Mouse (Mus musculus) urinary bladder, adult 2 months (tissue): ENCODE data around the gene Scn1a. TPM values are rescaled to one million over a fixed set of nuclear protein-coding genes. Genes with fewer than 3 reads are reported as not detected.

ENCODE experiments used
- DNase-seq: peaks from one replicate; pipeline ENCODE4 v3.0.0; 2022; ENCODE audit warnings: low spot score
- polyA plus RNA-seq: library from polyadenylated mRNA; depleted of rRNA; stranded (reverse); fragments of >200 nt; gene quantifications from 2 replicates; pipeline ENCODE4 v1.2.3, GENCODE M21; 2012; rRNA removed

Scn1a gene
- 0.18 TPM in 2 replicates for polyA plus RNA-seq

DNA sequence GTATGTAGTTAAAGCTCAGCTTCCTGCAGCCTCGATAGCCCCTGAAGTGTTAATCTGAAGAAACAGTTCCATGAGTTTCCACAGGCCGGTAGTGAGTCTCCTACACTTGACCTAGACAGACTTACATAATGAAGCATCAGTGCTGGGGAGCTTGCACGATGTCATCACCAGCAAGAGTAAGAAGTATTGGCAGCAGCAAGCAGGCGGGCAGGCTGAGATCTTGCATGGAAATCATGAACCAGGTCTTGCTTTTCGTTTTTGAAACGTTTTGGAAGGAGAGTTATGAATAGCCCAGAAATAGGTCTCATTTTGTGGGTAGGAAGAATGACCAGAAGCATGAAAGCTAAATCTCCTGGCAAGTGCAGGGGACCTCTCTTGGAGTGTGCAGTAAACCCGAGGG, at the start of gene Scn1a:
TSS of gene Scn1a (minus strand) at position 130 of the 400 bp plus-strand sequence.
- no peak for DNase-seq

DNA sequence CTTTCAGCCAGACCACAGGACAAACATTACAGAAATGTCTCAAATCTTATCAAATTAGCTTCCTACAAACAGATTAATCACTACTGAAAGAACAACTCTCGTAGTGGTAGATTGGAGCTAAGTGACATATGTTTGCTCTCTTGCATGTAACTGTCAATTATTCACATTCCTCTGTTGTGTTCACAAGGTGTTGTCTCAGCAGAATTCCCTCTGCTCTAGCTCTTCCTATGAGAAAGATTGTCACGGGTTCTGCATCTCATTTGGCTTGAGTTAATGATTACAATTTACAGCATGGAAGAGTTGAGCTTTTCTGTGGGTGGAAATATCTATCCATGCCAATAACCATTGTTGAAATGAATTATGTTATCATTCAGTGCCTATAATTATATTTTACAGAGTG, 37.8 kb upstream of the Scn1a start:
- DNase-seq, result no peak

DNA sequence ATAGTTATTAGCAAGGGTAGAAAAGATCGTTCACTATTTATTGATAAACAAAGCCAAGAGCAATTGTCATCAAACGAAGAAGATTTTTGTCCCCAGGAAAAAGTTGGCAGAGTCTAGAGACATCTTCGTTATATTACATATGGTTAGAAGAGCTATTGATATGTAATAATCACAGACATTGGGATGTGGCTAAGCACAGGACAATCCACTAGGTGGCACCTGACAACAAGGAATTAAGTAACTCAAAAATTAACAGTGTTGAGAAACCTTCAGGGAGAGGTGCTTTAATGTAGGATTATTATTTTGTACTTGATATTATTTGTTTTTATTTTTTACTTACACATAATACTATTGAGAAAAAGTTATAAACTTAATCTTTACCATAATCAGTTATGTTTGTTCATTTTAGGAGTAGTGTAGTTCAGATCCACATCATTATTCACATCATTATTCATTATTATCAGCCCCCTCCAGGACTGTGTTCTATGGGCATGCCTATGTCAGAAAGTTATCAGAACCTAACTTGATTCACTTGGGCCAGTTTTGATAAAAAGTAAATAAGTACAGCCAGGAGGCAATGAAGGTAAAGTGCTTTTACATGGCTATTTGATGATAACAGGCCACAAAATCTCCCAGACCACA, 32.7 kb upstream of the Scn1a start:
- DNase-seq, result no peak

DNA sequence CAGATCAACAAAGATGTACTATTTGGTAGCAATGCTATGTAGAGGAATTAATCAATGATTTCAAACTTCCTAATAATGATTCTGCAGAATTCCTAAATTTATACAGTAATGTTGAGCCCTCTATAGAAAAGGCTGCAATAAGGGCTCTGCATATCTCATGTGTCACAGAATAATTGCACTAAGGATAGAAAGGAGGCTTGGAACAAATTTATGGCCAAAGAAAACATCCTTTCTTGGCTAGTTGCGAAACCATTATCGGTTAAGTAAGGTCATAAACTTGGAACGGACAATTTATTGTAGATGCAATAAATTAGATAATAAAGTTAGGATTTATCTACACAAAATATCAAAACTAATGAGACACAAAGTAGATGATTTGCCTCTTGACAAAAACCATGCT, 24.8 kb upstream of the Scn1a start:
- DNase-seq, result no peak

DNA sequence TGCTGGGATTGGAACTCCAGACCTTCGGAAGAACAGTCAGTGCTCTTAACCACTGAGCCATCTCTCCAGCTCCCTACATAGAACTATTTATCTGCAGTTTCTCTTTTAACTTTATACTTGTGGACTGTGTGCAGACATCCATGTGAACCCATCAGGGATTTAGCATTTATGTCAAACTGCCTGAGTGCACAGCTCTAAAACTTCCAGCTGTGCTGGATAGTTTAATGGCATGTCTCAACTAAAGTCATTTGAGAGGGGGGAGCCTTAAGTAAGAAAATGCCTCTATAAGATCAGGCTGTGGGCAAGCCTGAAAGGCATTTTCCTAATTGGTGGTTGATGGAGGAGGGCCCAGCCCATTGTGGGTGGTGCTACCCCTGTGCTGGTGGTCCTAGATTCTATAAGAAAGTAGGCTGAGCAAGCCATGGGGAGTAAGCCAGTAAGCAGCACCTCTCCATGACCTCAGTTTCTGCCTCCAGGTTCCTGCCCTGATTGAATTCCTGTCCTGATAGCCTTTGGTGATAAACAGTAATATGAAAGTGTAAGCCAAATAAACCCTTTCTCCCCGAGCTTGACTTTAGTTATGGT, 24.3 kb upstream of the Scn1a start:
- DNase-seq, result no peak

DNA sequence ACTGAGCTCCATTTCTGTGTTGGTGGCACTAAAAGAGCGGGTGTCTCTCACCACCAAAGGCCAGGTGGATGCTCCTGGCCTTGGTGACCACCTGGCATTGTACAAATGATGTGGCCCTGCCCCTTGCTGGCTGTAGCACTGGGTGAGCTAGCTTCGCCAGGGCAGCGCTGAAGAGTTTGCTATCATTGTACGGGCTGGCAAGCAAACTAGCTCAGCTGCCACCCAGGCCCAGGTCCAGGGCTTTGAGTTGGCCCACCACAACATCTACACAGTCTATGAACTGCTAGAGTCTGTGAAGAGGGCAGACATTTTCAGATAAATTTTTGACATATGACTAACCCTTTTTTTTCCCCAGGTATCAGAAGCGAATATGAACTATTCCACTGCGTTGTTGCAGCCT, 23.3 kb upstream of the Scn1a start:
- DNase-seq, result no peak

DNA sequence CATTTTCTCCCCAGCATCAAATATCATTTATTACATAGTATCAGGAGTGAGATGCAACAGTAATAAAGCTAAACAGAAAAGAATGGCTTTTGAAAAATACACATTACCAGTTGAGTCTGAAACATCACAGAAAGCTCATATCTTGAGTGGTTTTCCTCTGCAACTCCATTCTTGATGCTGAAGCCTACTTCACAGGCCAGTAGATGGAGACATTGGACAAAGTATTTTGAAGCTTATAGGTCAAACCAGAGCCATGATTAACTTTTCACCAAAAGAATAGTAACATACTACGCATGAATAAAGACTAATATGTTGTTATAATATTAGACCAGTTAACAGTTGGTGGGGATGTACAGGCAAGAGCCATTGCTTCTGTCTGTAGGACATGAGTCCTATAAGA, 21.8 kb upstream of the Scn1a start:
- no peak for DNase-seq

DNA sequence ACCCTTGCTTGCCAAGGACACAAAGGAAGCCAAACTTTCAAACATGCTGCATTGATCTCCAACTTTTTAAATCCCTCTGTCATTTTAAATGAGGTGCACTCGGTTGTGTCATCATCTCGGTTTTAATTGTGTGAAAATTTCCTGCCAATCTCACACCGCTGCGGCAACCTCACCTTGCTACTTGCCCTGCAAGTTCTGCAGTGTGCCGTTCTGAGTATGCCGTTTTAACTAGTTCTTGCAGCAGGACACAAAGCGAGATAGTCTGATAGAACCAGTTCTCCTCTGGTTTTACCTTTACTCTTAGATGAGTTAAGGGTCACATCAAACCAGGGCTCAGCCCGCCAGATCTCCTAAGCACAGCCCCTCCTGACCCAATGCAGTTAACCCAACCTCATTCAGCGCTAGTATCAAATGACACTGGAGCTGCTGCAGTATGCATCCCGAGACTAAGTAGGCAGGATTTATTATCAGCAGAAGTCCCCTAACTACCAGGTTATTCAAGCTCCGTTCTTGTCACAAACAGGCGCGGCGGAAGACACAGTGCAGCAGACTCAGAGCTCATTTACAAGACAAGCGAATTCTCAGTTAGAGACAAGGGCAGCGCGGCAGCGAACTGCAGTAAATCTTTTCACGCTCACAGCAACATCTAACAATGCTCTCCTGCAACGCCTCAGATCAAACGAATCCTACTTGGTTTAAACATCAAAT, 722 bp downstream of the Scn1a start:
- DNase-seq, result no peak

DNA sequence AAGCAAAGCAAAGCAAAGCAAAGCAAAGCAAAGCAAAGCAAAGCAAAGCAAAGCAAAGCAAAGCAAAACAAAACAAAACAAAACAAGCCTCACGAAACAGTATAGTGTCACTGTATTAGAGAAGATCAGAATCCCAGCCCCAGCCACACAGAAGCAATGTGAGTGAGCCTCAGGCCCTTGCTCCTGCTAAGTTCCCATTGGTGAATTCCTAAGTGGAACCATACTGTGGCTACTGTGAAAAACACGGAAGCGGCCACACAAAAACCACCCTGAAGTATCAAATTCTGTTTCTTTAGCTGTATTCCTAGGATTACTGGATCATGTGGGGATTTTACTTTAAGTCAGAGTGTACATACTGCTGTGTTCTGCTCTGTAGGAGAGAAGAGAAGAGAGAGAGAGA, 4.4 kb downstream of the Scn1a start:
- DNase-seq, result no peak

DNA sequence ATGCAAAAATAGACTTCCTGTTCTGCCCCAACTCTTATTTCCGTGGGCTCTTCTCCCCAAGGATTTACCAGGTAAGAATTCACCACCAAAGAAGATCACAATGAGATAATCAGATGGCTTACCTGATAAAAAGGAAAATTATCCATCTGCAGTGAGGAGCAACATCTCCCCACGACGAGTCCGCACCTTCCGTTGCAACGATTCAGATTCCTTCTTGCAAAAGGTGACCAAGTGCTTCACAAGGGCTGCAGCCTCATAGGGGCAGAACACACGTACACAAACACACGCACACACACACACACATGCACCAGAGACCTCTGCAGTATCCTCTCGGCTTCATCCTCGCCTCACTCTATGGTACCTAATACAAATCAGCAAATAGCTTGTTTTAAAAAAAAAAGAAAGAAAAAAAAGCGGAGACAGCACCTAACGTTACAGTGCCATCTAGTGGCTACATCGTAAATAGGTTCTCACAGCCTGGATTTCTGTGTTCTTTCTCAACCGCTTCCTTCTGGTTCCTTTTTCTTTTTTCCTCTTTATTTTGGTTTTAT, 30.8 kb downstream of the Scn1a start:
- no peak for DNase-seq

DNA sequence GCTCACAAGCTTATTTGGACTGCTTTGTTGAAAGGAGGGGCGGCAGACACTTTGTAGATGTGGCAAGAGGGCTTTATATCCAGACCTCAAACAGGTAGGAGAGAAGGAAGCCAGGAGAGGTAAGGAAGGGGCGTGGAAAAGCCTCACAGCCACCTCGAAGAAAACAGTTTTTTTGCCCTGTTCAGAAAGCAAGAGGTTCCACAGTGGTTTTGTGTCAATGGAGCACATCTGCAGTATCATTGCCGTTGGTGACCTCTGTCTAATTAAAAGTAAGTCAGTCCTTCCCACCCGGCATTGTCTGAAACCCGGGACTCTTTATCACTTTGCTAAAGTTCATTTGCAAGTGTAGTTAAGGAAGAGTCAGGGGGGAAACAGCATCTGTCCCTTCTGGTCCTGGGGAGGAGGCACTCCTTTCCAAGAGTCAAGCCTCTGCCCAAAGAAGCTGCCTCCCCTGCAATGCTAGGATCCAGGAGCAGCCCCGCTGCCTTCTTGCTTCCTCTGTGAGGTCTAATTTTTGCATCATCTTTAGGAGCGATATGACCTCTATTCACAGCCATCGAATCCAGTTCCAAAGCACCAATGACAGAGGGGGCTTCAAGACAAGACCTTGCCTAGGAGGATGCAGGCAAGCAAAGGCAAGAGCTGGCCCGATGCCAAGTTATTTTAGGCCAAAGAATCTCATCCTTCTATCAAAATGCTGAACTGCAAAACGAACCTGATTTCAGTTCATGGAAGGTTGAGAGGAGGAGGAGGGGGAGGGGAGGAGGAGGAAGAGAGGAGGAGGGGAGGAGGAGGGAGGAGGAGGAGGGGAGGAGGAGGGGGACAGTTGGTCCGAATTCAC, 31.5 kb downstream of the Scn1a start:
- DNase-seq, result no peak

DNA sequence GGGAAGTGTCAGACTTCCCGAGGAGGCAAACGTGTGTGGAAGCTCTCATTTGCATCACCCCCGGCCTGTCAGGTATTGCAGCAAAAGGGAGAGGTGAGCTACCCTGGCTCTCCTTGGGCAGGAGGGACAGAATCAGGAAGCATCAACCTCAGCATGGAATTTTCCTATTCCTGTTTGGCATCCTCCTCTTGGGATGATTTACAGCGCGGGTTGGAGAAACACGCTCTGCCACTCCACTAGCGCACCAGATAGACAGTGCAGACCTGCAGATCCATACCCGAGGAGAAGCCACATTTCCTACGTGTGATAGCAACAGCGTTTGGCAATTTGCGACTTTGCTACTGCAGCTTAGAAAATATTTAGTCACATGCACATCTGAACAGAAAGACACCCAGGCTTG, 32.2 kb downstream of the Scn1a start:
- DNase-seq, result no peak

DNA sequence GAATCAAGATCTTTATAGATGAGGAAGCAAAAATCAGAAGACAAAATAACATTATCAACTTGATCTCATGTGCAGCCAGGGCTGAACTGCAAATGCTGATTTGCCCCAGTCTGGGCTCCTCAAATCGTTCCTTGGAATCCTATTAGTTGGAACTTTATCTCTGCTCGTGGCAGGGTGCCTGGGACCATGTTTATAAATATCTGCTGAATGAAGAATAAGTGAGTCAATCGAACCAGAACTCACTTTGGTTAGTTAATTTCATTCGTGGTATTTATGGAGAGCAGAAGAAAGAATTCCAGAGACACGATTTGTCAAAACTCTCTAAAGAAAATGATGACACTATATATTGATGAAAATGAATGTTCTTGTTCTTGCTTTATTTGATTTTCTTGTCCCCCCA, 48.1 kb downstream of the Scn1a start:
- no peak for DNase-seq

DNA sequence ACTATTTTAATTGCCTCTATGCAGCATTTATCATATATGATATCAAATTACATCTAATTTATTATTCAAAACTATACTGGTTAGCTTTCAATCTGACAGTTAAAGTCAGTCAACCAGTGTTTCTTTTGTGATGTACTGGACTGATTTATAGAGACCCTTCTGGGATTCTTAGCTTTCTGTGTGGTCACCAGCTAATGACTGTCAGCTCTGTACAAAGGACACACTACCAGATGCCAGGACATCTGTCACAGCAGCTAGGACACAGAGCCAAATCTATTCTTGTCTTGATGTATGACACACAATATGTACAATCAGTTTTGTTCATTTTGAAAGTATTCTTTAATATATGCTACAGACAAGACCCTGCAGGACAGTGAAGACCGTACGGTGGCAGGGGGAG, 72.7 kb downstream of the Scn1a start:
- no peak for DNase-seq

DNA sequence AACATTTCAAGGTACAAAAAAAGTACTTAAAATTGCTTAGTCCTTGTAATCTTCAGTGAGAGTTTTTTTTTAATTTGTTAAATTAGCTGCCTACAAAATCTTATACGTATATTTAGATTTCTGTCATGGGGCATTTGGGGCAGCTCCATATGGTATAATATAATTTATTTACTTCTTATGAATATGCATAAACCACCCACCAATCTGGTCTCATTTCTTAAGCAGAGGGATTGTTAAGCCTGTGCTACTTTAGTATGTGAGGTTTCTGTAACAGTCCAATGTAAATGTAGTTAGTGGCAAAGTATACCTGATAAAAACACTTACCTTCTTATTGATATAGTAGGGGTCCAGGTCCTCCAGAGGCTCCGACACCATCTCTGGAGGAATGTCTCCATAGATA, 90.0 kb downstream of the Scn1a start:
- no peak for DNase-seq

DNA sequence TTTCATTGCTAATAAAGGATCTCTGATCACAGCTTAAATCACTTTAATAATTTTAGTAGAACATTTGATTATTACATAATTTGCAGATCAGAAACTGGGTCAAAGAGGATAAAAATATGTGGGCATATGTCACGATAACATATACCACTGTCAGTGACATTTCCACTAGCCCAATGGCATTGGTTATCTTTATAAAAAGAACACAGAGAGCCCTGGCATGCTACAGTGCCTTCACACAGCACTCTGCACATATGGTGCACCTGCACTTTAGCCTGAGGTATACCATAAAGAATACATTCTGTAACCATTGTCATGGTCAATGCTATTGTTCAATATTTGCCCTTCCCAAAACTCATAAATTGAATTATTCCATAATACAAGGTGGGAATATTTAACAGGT, 94.0 kb downstream of the Scn1a start:
- no peak for DNase-seq

DNA sequence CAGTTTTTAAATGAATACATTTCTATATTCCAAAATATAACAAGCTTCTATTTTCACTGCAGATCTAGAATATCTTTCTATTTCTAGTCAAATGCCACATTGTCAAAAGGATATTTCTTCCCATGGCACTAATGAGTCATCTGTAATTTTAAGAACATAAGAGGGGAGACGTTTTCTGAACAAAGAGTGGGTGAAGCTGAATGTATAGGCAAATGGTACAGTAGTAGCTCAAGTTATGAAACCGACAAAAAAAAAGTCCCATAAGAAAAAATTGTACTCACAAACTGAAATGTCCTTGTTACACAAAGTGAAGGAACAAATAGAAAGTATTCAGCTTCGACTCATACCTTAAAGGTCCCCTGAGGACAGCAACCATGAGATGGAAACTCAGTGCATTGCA, 94.5 kb downstream of the Scn1a start:
- DNase-seq, result no peak

DNA sequence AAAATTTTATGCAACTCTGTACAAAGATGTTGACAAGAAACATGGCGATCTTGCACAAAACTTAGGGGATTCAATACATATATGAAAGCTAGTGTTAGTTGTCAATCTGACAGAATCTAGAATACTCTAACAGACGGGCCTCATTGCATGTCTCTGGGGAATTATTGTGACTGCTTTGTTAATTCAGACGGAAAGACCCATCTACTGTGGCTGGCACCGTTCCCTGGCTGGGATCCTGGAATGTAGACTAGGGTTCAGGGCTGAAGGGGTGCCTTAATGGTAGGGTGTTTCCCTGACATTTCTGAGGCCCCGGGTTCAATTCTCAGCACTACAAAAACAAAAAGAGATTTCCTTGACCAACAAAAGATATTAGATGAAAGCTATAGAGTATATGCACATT, 103.2 kb downstream of the Scn1a start:
- DNase-seq, result no peak

DNA sequence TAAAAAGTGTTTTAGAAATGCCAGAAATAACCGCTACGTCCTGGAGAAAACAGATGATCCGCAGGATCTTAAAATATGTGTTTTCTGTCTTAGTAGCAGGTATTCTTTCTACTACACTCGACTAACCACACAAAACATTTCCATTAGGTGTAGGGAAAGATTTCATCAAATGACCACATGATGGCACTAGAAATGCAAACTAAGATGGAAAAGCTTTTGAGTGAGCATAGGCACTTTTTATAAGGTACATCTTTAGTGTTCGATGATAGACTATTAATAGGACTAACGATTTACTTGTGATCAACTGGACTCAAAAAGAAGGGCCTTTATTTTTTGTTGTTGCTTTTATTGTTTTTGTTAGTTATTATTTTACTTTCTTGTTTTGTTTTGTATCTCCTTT, 104.2 kb downstream of the Scn1a start:
- DNase-seq, result no peak

DNA sequence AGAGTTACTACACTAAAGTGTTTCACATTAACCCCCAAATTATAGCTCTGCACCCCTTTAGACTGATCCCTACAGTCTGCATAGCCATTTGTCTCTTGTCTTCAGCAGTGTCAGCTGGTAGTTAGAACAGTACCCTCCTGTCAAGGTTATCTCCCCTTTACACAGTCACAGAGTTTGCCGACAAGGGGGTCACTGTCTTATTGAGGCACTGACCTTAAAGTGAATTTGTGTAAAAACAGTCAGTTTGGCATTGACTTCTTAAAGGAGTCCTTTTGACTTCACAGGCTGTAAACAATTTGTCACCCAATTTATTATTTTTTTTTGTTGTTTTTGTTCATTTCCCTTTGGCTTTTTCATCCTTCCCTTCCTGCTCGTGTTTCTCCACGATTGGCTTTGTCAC, 168.1 kb downstream of the Scn1a start:
- no peak for DNase-seq

DNA sequence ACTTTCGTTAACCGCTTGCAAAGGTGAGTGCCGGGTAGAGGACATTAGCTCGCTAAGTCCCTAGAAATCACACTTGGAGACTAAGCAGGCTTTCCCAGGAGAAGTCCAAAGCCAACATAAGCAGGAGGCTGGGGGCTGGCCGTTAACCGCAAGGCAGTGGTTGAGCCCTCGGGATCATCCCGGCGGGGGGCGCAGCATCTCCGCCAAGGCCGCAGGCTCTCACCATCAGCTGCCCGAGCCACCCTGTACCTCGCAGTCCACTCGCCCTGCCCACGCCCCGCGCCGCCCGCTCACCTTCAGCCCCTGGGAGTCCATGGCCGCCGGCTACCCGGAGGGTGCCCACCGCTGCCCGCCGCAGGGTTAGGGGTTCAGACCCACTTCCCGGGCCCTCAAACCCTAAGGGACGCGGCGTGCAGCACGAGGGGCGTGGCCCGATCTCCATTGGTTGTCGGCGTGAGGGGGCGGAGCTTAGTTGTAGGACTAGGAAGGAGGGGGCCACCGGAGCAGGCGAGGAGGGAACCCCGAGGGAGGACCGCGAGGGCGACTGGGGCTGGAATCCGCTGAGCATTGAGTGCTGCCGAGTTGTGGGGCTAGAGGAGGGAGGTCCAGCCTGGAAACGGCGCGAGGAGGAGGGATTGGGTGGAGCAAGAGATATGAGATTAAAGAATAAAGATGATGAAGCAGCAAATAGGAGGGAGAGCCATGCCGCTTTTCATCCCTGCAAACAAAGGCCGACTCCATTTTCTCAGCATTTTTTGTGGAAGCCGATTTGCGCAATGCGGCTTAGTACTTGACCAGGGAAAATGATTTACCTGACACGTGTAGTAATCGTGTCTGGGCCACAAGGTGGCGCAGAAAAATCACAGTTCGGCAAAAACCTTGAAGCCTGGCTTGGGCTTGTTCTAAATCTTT, 184.2 kb downstream of the Scn1a start, which contains the start of gene Ttc21b:
TSS of gene Ttc21b (minus strand) at position 398 of the 912 bp plus-strand sequence.
- DNase-seq, result peak; percentile 89
